14 mouse cellular contexts compared by ENCODE assay signal in genomic region chr8:122084726-122085410, GRCm38 (mm10).
DNase-seq lines count a peak whose midpoint lies in the region; ATAC-seq and TF ChIP-seq lines count a peak whose summit lies in the region.
"Had no signal": no experiment of that assay in that cellular context is flagged by ENCODE, and none has a peak within 500 bp of the region (broad histone marks: within the 10 kb centered on the region; RNA-seq: fewer than 3 reads in every experiment).

No protein-coding gene starts in this region.

- H3K4me1 ChIP-seq in heart, embryonic 12.5 days (replicated peaks), result peaks cover 13% of the 10 kb centered on the region
- H3K4me1 ChIP-seq in heart, adult 2 months (ENCODE audit: control insufficient read depth, insufficient read depth, low read length), result no peaks in the 10 kb centered on the region
- H3K4me1 ChIP-seq: midbrain, embryonic 12.5 days; neural tube, embryonic 12.5 days had no signal

- ATAC-seq in heart, embryonic 12.5 days (ENCODE audit: insufficient number of reproducible peaks, low FRiP score), result 0 out of 2 replicates have a peak, but pooled peaks have one; percentile 34
- ATAC-seq: lung, postnatal 0 days had no signal

- TF ChIP-seq POLR2A in heart, adult 2 months (IDR thresholded peaks at IDR 0.05; ENCODE audit: insufficient read depth, low read depth, low read length), result no peak
- no peak for TF ChIP-seq POLR2A in myocyte (IDR thresholded peaks at IDR 0.05; ENCODE audit: insufficient read length, low read depth)

- no peak overlapping the region for H3K27ac ChIP-seq in heart, embryonic 12.5 days (ENCODE audit: poor library complexity, severe bottlenecking)
- H3K27ac ChIP-seq in heart, adult 2 months, result no peak overlapping the region
- H3K27ac ChIP-seq: heart, embryonic 15.5 days; hindbrain, embryonic 15.5 days; midbrain, embryonic 12.5 days; neural tube, embryonic 12.5 days had no signal

- intact Hi-C loops in heart, adult 2 months (cut with DNase I), result no loop called here

- peaks cover 3% of the 10 kb centered on the region; the same call in 1 of the 2 replicates for H3K27me3 ChIP-seq in heart, embryonic 12.5 days (replicated peaks)
- H3K27me3 ChIP-seq in heart, adult 2 months (ENCODE audit: control insufficient read depth, insufficient read depth, low read length), result no peaks in the 10 kb centered on the region
- no peaks in the 10 kb centered on the region for H3K27me3 ChIP-seq in myocyte (ENCODE audit: control insufficient read depth, insufficient read depth, insufficient read length)
- H3K27me3 ChIP-seq: hindbrain, embryonic 15.5 days; neural tube, embryonic 12.5 days had no signal

- H3K4me2 ChIP-seq in heart, embryonic 12.5 days, result no peak overlapping the region
- H3K4me2 ChIP-seq in myocyte (ENCODE audit: low read depth), result peak overlapping the region; percentile 37
- H3K4me2 ChIP-seq: heart, embryonic 15.5 days; hindbrain, embryonic 15.5 days; midbrain, embryonic 12.5 days; neural tube, embryonic 12.5 days had no signal

- no peak for DNase-seq in heart, adult 2 months
- DNase-seq in 3134 (ENCODE audit: extremely low read depth, insufficient read length, low spot score), result peak; percentile 38
- DNase-seq in frontal cortex, postnatal 14 days (ENCODE audit: low spot score in 2 of 2), result peak; percentile 46 to 49
- no peak for DNase-seq in ovary, postnatal 10 days (ENCODE audit: low spot score)
- no peak for DNase-seq in heart, adult 9 months (ENCODE audit: low spot score in 2 of 2)
- DNase-seq in urinary bladder, adult 2 months (ENCODE audit: low spot score), result no peak
- DNase-seq: adrenal gland, adult 2 months had no signal

- H3K36me3 ChIP-seq in heart, embryonic 12.5 days, result no peaks in the 10 kb centered on the region
- no peaks in the 10 kb centered on the region for H3K36me3 ChIP-seq in heart, adult 2 months (ENCODE audit: control insufficient read depth, insufficient read depth, low read length)
- H3K36me3 ChIP-seq in myocyte (ENCODE audit: control insufficient read depth, insufficient read depth), result no peaks in the 10 kb centered on the region
- H3K36me3 ChIP-seq: heart, embryonic 15.5 days; hindbrain, embryonic 15.5 days; midbrain, embryonic 12.5 days; neural tube, embryonic 12.5 days had no signal

- WGBS in heart, embryonic 12.5 days, result 71% methylated on average over 15 of the region's 15 CpGs
- 85% methylated on average over 15 of the region's 15 CpGs for WGBS in heart, adult 2 months

- H3K79me2 ChIP-seq in heart, adult 2 months (replicated peaks; ENCODE audit: control insufficient read depth, insufficient read depth, low read length), result no peaks in the 10 kb centered on the region
- no peaks in the 10 kb centered on the region for H3K79me2 ChIP-seq in myocyte (ENCODE audit: control insufficient read depth, insufficient read depth)

- TF ChIP-seq EP300 in heart, adult 2 months (IDR thresholded peaks at IDR 0.05; ENCODE audit: insufficient read depth, low read depth, low read length), result no peak

- no peak for TF ChIP-seq CTCF in heart, adult 2 months (IDR thresholded peaks at IDR 0.05)

- no peak overlapping the region for H3ac ChIP-seq in myocyte (ENCODE audit: control insufficient read depth, insufficient read length)

- no peak overlapping the region for H3K9ac ChIP-seq in heart, embryonic 12.5 days
- no peak overlapping the region for H3K9ac ChIP-seq in heart, adult 2 months (ENCODE audit: low read depth, low read length)
- H3K9ac ChIP-seq: heart, embryonic 15.5 days; hindbrain, embryonic 15.5 days; midbrain, embryonic 12.5 days; neural tube, embryonic 12.5 days had no signal

- no peak overlapping the region for H3K4me3 ChIP-seq in heart, embryonic 12.5 days
- H3K4me3 ChIP-seq in heart, adult 2 months, result no peak overlapping the region
- no peak overlapping the region for H3K4me3 ChIP-seq in myocyte
- H3K4me3 ChIP-seq: heart, embryonic 15.5 days; hindbrain, embryonic 15.5 days; midbrain, embryonic 12.5 days; neural tube, embryonic 12.5 days had no signal

- no peaks in the 10 kb centered on the region for H3K9me3 ChIP-seq in heart, embryonic 12.5 days (replicated peaks)
- H3K9me3 ChIP-seq: heart, embryonic 15.5 days; hindbrain, embryonic 15.5 days; midbrain, embryonic 12.5 days; neural tube, embryonic 12.5 days had no signal

TF ChIP-seq in myocyte, 11 proteins besides CTCF, POLR2A, EP300 and RAD21:
- peak in 2 of 3 experiments; percentile 15 to 77 for TF ChIP-seq MYOG (IDR thresholded peaks at IDR 0.05; ENCODE audit: control insufficient read depth in 1 of 3, insufficient read depth in 1 of 3, insufficient read length in 2 of 3, low read depth in 2 of 3)
- TF ChIP-seq USF1 (IDR thresholded peaks at IDR 0.05; ENCODE audit: low read depth), result peak; percentile 47
- no peak for TF ChIP-seq POLR2AphosphoS2 (IDR thresholded peaks at IDR 0.05; ENCODE audit: insufficient read length, low read depth)
- TF ChIP-seq TCF3 (IDR thresholded peaks at IDR 0.05; ENCODE audit: insufficient read length, low read depth), result no peak
- TF ChIP-seq TCF12 (IDR thresholded peaks at IDR 0.05; ENCODE audit: insufficient read depth, poor library complexity, severe bottlenecking), result no peak
- no peak for TF ChIP-seq E2F4 (IDR thresholded peaks at IDR 0.05; ENCODE audit: insufficient read depth)
- TF ChIP-seq MYOD1 (IDR thresholded peaks at IDR 0.05; ENCODE audit: control insufficient read depth in 1 of 3, insufficient read length in 2 of 3, low read depth in 2 of 3), result peak in 1 of 3 experiments; percentile 56
- no peak for TF ChIP-seq REST (IDR thresholded peaks at IDR 0.05; ENCODE audit: insufficient read depth, insufficient read length)
- no peak for TF ChIP-seq CEBPB (IDR thresholded peaks at IDR 0.05; ENCODE audit: insufficient read depth, poor library complexity, severe bottlenecking)
- no peak for TF ChIP-seq MAX (IDR thresholded peaks at IDR 0.05; ENCODE audit: low read depth)
- no peak for TF ChIP-seq SRF (IDR thresholded peaks at IDR 0.05; ENCODE audit: control insufficient read depth, insufficient read length, low read depth)

Comparison
In these comparisons a context has a peak if more than half of its experiments do, and no peak if none do; other contexts are left out.
1. DNase-seq: peak in 3134 (single experiment) and frontal cortex, postnatal 14 days (2 of 2); none in heart, adult 2 months (0 of 2), ovary, postnatal 10 days (single experiment), heart, adult 9 months (0 of 2) and urinary bladder, adult 2 months (single experiment).